ENCODE assay signal across 25 mouse cellular contexts in genomic region chr12:86309902-86310301, GRCm38 (mm10). TPM values are rescaled to one million over a fixed set of nuclear protein-coding genes. Genes with fewer than 3 reads are reported as not detected.
DNase-seq lines count a peak whose midpoint lies in the region; ATAC-seq and TF ChIP-seq lines count a peak whose summit lies in the region.
"Had no signal": no experiment of that assay in that cellular context is flagged by ENCODE, and none has a peak within 500 bp of the region (broad histone marks: within the 10 kb centered on the region; RNA-seq: fewer than 3 reads in every experiment).

No protein-coding gene starts in this region.

- no peaks in the 10 kb centered on the region for H3K36me3 ChIP-seq in lung, postnatal 0 days (ENCODE audit: insufficient read depth, low read length)
- no peaks in the 10 kb centered on the region for H3K36me3 ChIP-seq in intestine, embryonic 15.5 days
- H3K36me3 ChIP-seq: embryonic facial prominence, embryonic 15.5 days; heart, embryonic 12.5 days; limb, embryonic 10.5 days; midbrain, embryonic 13.5 days; neural tube, embryonic 12.5 days had no signal

- no peak for TF ChIP-seq EP300 in lung, postnatal 0 days (IDR thresholded peaks at IDR 0.05)

- H3K4me2 ChIP-seq in lung, postnatal 0 days (replicated peaks; ENCODE audit: low read depth, low read length), result no peak overlapping the region
- no peak overlapping the region for H3K4me2 ChIP-seq in intestine, embryonic 15.5 days (replicated peaks)
- H3K4me2 ChIP-seq: embryonic facial prominence, embryonic 15.5 days; heart, embryonic 12.5 days; midbrain, embryonic 13.5 days; neural tube, embryonic 12.5 days had no signal

- H3K9me3 ChIP-seq in lung, postnatal 0 days (ENCODE audit: low read length), result no peaks in the 10 kb centered on the region
- H3K9me3 ChIP-seq in intestine, embryonic 15.5 days, result no peaks in the 10 kb centered on the region
- H3K9me3 ChIP-seq: embryonic facial prominence, embryonic 15.5 days; heart, embryonic 12.5 days; limb, embryonic 10.5 days; midbrain, embryonic 13.5 days; neural tube, embryonic 12.5 days had no signal

- WGBS in lung, postnatal 0 days, result 67% methylated on average over 4 of the region's 4 CpGs
- 79% methylated on average over 4 of the region's 4 CpGs for WGBS in intestine, embryonic 15.5 days

- H3K9ac ChIP-seq in lung, postnatal 0 days (replicated peaks; ENCODE audit: low read depth), result no peak overlapping the region
- no peak overlapping the region for H3K9ac ChIP-seq in intestine, embryonic 15.5 days
- H3K9ac ChIP-seq: embryonic facial prominence, embryonic 15.5 days; heart, embryonic 12.5 days; midbrain, embryonic 13.5 days; neural tube, embryonic 12.5 days had no signal

- H3K4me1 ChIP-seq in lung, postnatal 0 days (ENCODE audit: insufficient read depth, low read depth, low read length), result 0 out of 2 replicates have a peak, but pooled peaks cover 3% of the 10 kb centered on the region
- H3K4me1 ChIP-seq in intestine, embryonic 15.5 days (replicated peaks), result no peaks in the 10 kb centered on the region
- H3K4me1 ChIP-seq: embryonic facial prominence, embryonic 15.5 days; midbrain, embryonic 13.5 days; neural tube, embryonic 12.5 days had no signal

- H3K27me3 ChIP-seq in lung, postnatal 0 days (replicated peaks; ENCODE audit: insufficient read depth, low read length), result no peaks in the 10 kb centered on the region
- H3K27me3 ChIP-seq in intestine, embryonic 15.5 days (replicated peaks), result no peaks in the 10 kb centered on the region
- H3K27me3 ChIP-seq: embryonic facial prominence, embryonic 15.5 days; heart, embryonic 12.5 days; midbrain, embryonic 13.5 days; neural tube, embryonic 12.5 days had no signal

- no peak overlapping the region for H3K4me3 ChIP-seq in lung, postnatal 0 days (ENCODE audit: low read depth, low read length)
- no peak overlapping the region for H3K4me3 ChIP-seq in left cerebral cortex, adult 2 months
- no peak overlapping the region for H3K4me3 ChIP-seq in intestine, embryonic 15.5 days (replicated peaks)
- H3K4me3 ChIP-seq: embryonic facial prominence, embryonic 15.5 days; heart, embryonic 12.5 days; limb, embryonic 10.5 days; midbrain, embryonic 13.5 days; neural tube, embryonic 12.5 days had no signal

- no peak for ATAC-seq in lung, postnatal 0 days
- no peak for ATAC-seq in intestine, embryonic 15.5 days
- ATAC-seq: forebrain, embryonic 14.5 days; hindbrain, postnatal 0 days; midbrain, embryonic 13.5 days had no signal

- no peak overlapping the region for H3K27ac ChIP-seq in lung, postnatal 0 days (ENCODE audit: low read length)
- no peak overlapping the region for H3K27ac ChIP-seq in left cerebral cortex, adult 2 months
- H3K27ac ChIP-seq in intestine, embryonic 15.5 days, result no peak overlapping the region
- H3K27ac ChIP-seq: embryonic facial prominence, embryonic 15.5 days; hindbrain, postnatal 0 days; limb, embryonic 10.5 days; midbrain, embryonic 13.5 days; neural tube, embryonic 12.5 days had no signal

- intact Hi-C loops in left cerebral cortex, adult 2 months (cut with DNase I), result no loop called here

- peak; percentile 31 for DNase-seq in CD4-positive, CD25-positive, alpha-beta regulatory T cell, adult 2 months (ENCODE audit: low read depth, low spot score)
- peak; percentile 48 for DNase-seq in T-cell, adult 2 months (ENCODE audit: low spot score)
- DNase-seq in natural killer cell, adult 2 months (ENCODE audit: low spot score in 2 of 2), result peak; percentile 16 to 34
- peak; percentile 65 for DNase-seq in thymus, postnatal 25 days
- no peak for DNase-seq in lung, postnatal 0 days (ENCODE audit: low spot score)
- no peak for DNase-seq in left cerebral cortex, adult 2 months (ENCODE audit: extremely low spot score in 1 of 2, low spot score in 2 of 2)
- DNase-seq: cerebellum, adult 18-20 months; cerebellum, postnatal 36 days; gastrocnemius, postnatal 10 days; heart, adult 11 months; kidney, adult 18-20 months; kidney, postnatal 4 days; liver; lung, postnatal 10 days; right cerebral cortex, postnatal 25 days; spleen, adult 18-20 months had no signal

- no peak for TF ChIP-seq CTCF in lung, postnatal 0 days (IDR thresholded peaks at IDR 0.05)
- TF ChIP-seq CTCF in left cerebral cortex, adult 2 months (IDR thresholded peaks at IDR 0.05), result no peak

RNA-seq across cellular contexts. Expression of gene Esrrb, which starts 51.0 kb away (rescaled TPM):
- polyA plus RNA-seq in lung, postnatal 0 days (2015; fragmentation: Nextera tagmentation; extraction: Ambion mirVana), result 0.07 and 0.10 TPM in 2 replicates
- total RNA-seq in left cerebral cortex, adult 2 months (2021), result 1 to 10 TPM; 1.8 to 2.2 TPM
- polyA plus RNA-seq in intestine, embryonic 15.5 days (2015; fragmentation: Nextera tagmentation; extraction: Ambion mirVana), result 0.27 and 0.39 TPM in 2 replicates
- total RNA-seq: megakaryocyte progenitor cell, adult 5-6 weeks had no signal

Comparison
In these comparisons a context has a peak if more than half of its experiments do, and no peak if none do; other contexts are left out.
1. DNase-seq: peak in CD4-positive, CD25-positive, alpha-beta regulatory T cell, adult 2 months (single experiment), T-cell, adult 2 months (single experiment), natural killer cell, adult 2 months (2 of 2) and thymus, postnatal 25 days (single experiment); none in lung, postnatal 0 days (single experiment) and left cerebral cortex, adult 2 months (0 of 2).